In genomic region chr8:95539487-95539886, GRCm38 (mm10) we compare ENCODE assay signal across 30 mouse cellular contexts. TPM values are rescaled to one million over a fixed set of nuclear protein-coding genes. Genes with fewer than 3 reads are reported as not detected.
DNase-seq lines count a peak whose midpoint lies in the region; ATAC-seq and TF ChIP-seq lines count a peak whose summit lies in the region.
"Had no signal": no experiment of that assay in that cellular context is flagged by ENCODE, and none has a peak within 500 bp of the region (broad histone marks: within the 10 kb centered on the region; RNA-seq: fewer than 3 reads in every experiment).

No protein-coding gene starts in this region.

- 63% methylated on average over 5 of the region's 5 CpGs for WGBS in heart, postnatal 0 days

- no peak for TF ChIP-seq EP300 in heart, postnatal 0 days (IDR thresholded peaks at IDR 0.05; ENCODE audit: low read depth)
- TF ChIP-seq EP300 in MEL (IDR thresholded peaks at IDR 0.05; ENCODE audit: low read depth in 1 of 2, low read length in 2 of 2) = no peak

- TF ChIP-seq CTCF in heart, postnatal 0 days (IDR thresholded peaks at IDR 0.05; ENCODE audit: low read depth) = peak; percentile 25; the same call in 1 of the 2 replicates
- TF ChIP-seq CTCF in left cerebral cortex, adult 2 months (IDR thresholded peaks at IDR 0.05) = peak; percentile 64
- peak in 1 of 3 experiments; percentile 45; a peak in 2 of 6 replicates for TF ChIP-seq CTCF in MEL (IDR thresholded peaks at IDR 0.05 in 2 of 3, conservative IDR thresholded peaks at IDR 0.05 in 1 of 3; ENCODE audit: control insufficient read depth in 1 of 3, insufficient read depth in 1 of 3, low read depth in 2 of 3, low read length in 3 of 3, poor library complexity in 1 of 3, severe bottlenecking in 1 of 3)
- 0 out of 2 replicates have a peak, but pooled peaks have one; percentile 6 for TF ChIP-seq CTCF in cortical plate, adult 2 months (IDR thresholded peaks at IDR 0.05; ENCODE audit: extremely low read depth, insufficient read depth, low read length)

- peak; percentile 38 for TF ChIP-seq RAD21 in MEL (IDR thresholded peaks at IDR 0.05; ENCODE audit: low read depth, low read length)

- H3K27ac ChIP-seq in heart, postnatal 0 days (ENCODE audit: low read depth) = no peak overlapping the region
- H3K27ac ChIP-seq in left cerebral cortex, adult 2 months = no peak overlapping the region
- H3K27ac ChIP-seq in MEL (ENCODE audit: control insufficient read depth, low read depth, low read length) = no peak overlapping the region
- no peak overlapping the region for H3K27ac ChIP-seq in cortical plate, adult 2 months (ENCODE audit: insufficient read depth, low read length)
- H3K27ac ChIP-seq: embryonic facial prominence, embryonic 15.5 days; hindbrain, embryonic 12.5 days; kidney, embryonic 15.5 days; liver, embryonic 13.5 days had no signal

- H3K27me3 ChIP-seq in heart, postnatal 0 days (ENCODE audit: control insufficient read depth, insufficient read depth, low read length) = no peaks in the 10 kb centered on the region
- H3K27me3 ChIP-seq in MEL (ENCODE audit: control insufficient read depth in 1 of 2, insufficient read depth in 2 of 2, low read length in 2 of 2) = peaks cover 0 to under 1% of the 10 kb centered on the region in 2 experiments; a peak in 2 of 4 replicates
- H3K27me3 ChIP-seq: embryonic facial prominence, embryonic 15.5 days; hindbrain, embryonic 12.5 days; kidney, embryonic 15.5 days; liver, embryonic 13.5 days had no signal

- no peak overlapping the region for H3K9ac ChIP-seq in heart, postnatal 0 days (replicated peaks; ENCODE audit: low read depth, low read length)
- H3K9ac ChIP-seq in MEL (ENCODE audit: control insufficient read depth, low read depth, low read length, poor library complexity, severe bottlenecking) = no peak overlapping the region
- H3K9ac ChIP-seq: embryonic facial prominence, embryonic 15.5 days; hindbrain, embryonic 12.5 days; kidney, embryonic 15.5 days; liver, embryonic 13.5 days; lung, embryonic 14.5 days had no signal

- intact Hi-C loops in left cerebral cortex, adult 2 months (cut with DNase I) = loop anchor here (10.0 kb wide), 2 partner anchors 55 to 285 kb away; no protein-coding TSS in a partner anchor
- intact Hi-C loops in left cerebral cortex, postnatal 4 days (cut with DNase I) = loop anchor here (5.0 kb wide), 1 partner anchor 52 kb away; no protein-coding TSS in a partner anchor

- no peaks in the 10 kb centered on the region for H3K36me3 ChIP-seq in heart, postnatal 0 days (replicated peaks; ENCODE audit: control insufficient read depth, insufficient read depth, low read length)
- H3K36me3 ChIP-seq in MEL (ENCODE audit: control insufficient read depth in 1 of 2, insufficient read depth in 2 of 2, low read length in 2 of 2) = no peaks in the 10 kb centered on the region
- H3K36me3 ChIP-seq: embryonic facial prominence, embryonic 15.5 days; hindbrain, embryonic 12.5 days; kidney, embryonic 15.5 days; liver, embryonic 13.5 days had no signal

- H3K4me1 ChIP-seq in heart, postnatal 0 days (ENCODE audit: control insufficient read depth, insufficient read depth) = no peaks in the 10 kb centered on the region
- H3K4me1 ChIP-seq in MEL (ENCODE audit: control insufficient read depth in 1 of 2, insufficient read depth in 2 of 2, low read length in 2 of 2) = 0 out of 4 replicates have a peak, but pooled peaks cover 0 to 2% of the 10 kb centered on the region in 2 experiments
- no peaks in the 10 kb centered on the region for H3K4me1 ChIP-seq in cortical plate, adult 2 months (ENCODE audit: control insufficient read depth, insufficient read depth, low read length)
- H3K4me1 ChIP-seq: embryonic facial prominence, embryonic 15.5 days; hindbrain, embryonic 12.5 days; liver, embryonic 13.5 days had no signal

- no peaks in the 10 kb centered on the region for H3K9me3 ChIP-seq in heart, postnatal 0 days (replicated peaks; ENCODE audit: control insufficient read depth, low read length)
- H3K9me3 ChIP-seq in MEL (replicated peaks; ENCODE audit: insufficient read depth, low read length) = no peaks in the 10 kb centered on the region
- H3K9me3 ChIP-seq: embryonic facial prominence, embryonic 15.5 days; kidney, embryonic 15.5 days; liver, embryonic 13.5 days had no signal

- no peak for TF ChIP-seq POLR2A in MEL (IDR thresholded peaks at IDR 0.05; ENCODE audit: control insufficient read depth in 1 of 2, insufficient read depth in 1 of 2, low read depth in 1 of 2, low read length in 2 of 2, poor library complexity in 1 of 2)
- TF ChIP-seq POLR2A in cortical plate, adult 2 months (IDR thresholded peaks at IDR 0.05; ENCODE audit: extremely low read depth, insufficient read depth, low read length) = no peak

- DNase-seq in heart, postnatal 0 days (ENCODE audit: low spot score) = no peak
- no peak for DNase-seq in heart, adult 18-20 months
- DNase-seq in left cerebral cortex, adult 2 months (ENCODE audit: extremely low spot score in 1 of 2, low spot score in 2 of 2) = no peak
- DNase-seq in left cerebral cortex, postnatal 4 days = no peak
- peak; percentile 12 for DNase-seq in MEL (ENCODE audit: low read depth, low spot score)
- no peak for DNase-seq in Muller cell, postnatal 12 days (ENCODE audit: inconsistent ontology term)
- DNase-seq: adrenal gland, adult 8-10 months; cerebellum, adult 11-12 months; cerebellum, postnatal 25 days; gastrocnemius, postnatal 25 days; heart, postnatal 14 days; liver, embryonic 13.5 days; lung, embryonic 14.5 days; lung, postnatal 4 days; right cerebral cortex, postnatal 14 days; spleen, adult 18-20 months; thymus, adult 18-20 months; thymus, postnatal 4 days had no signal

- no peak overlapping the region for H3K4me3 ChIP-seq in heart, postnatal 0 days (ENCODE audit: low read depth, low read length)
- no peak overlapping the region for H3K4me3 ChIP-seq in left cerebral cortex, adult 2 months
- H3K4me3 ChIP-seq in MEL (ENCODE audit: control insufficient read depth in 1 of 2, insufficient read depth in 1 of 2, low read depth in 2 of 2, low read length in 2 of 2) = no peak overlapping the region
- no peak overlapping the region for H3K4me3 ChIP-seq in cortical plate, adult 2 months (ENCODE audit: insufficient read depth, low read length)
- H3K4me3 ChIP-seq: embryonic facial prominence, embryonic 15.5 days; hindbrain, embryonic 12.5 days; kidney, embryonic 15.5 days; liver, embryonic 13.5 days had no signal

- H3K79me2 ChIP-seq in MEL (ENCODE audit: control insufficient read depth, insufficient read depth, low read length, poor library complexity) = no peaks in the 10 kb centered on the region

- ATAC-seq in heart, postnatal 0 days (ENCODE audit: insufficient read depth, low read depth) = no peak

- H3K4me2 ChIP-seq in heart, postnatal 0 days (ENCODE audit: low read depth, low read length) = no peak overlapping the region
- H3K4me2 ChIP-seq: embryonic facial prominence, embryonic 15.5 days; heart, embryonic 11.5 days; hindbrain, embryonic 12.5 days; kidney, embryonic 15.5 days; liver, embryonic 13.5 days; lung, embryonic 14.5 days; midbrain, embryonic 11.5 days had no signal

TF ChIP-seq in MEL, 35 proteins besides CTCF, POLR2A, EP300 and RAD21:
- no peak for TF ChIP-seq ZKSCAN1 (IDR thresholded peaks at IDR 0.05; ENCODE audit: low read depth, low read length)
- TF ChIP-seq SMC3 (IDR thresholded peaks at IDR 0.05; ENCODE audit: low read depth, low read length) = peak; percentile 33
TF ChIP-seq in MEL: peak in this region for 1.

RNA-seq across cellular contexts. Expression of gene Ccdc113, which starts 5.6 kb away (rescaled TPM):
- total RNA-seq in heart, postnatal 0 days (2014; rRNA removed; ENCODE audit: low replicate concordance) = 0.34 and 2.0 TPM in 2 replicates
- polyA plus RNA-seq in heart, postnatal 0 days (2015; fragmentation: Nextera tagmentation; extraction: Ambion mirVana) = 1.6 TPM in 2 replicates
- under 1 TPM in 1 of 2 experiments, not detected in 1; 0.23 TPM for total RNA-seq in heart, adult 18-20 months (2021)
- total RNA-seq in left cerebral cortex, adult 2 months (2021) = 1 to 10 TPM; 3.3 to 3.4 TPM
- total RNA-seq in left cerebral cortex, postnatal 4 days (2021) = 1 to 10 TPM in 1 of 2 experiments, under 1 TPM in 1; 0.60 to 1.0 TPM
- total RNA-seq in MEL (2012; rRNA removed) = not detected in 2 replicates
- polyA plus RNA-seq in MEL (2012; ENCODE audit: insufficient read depth in 1 of 2, insufficient read length in 2 of 2, low read depth in 1 of 2, low replicate concordance in 2 of 2, missing spikeins in 1 of 2) = not detected
- 3.6 TPM in 2 replicates for polyA plus RNA-seq in cortical plate, adult 2 months (2012; rRNA removed)
- total RNA-seq: gastrocnemius, postnatal 25 days; heart, postnatal 14 days had no signal
- polyA plus RNA-seq: limb, embryonic 11.5 days; liver, embryonic 13.5 days; midbrain, embryonic 11.5 days; stomach, embryonic 14.5 days had no signal

RNA-seq across cellular contexts. Expression of gene Prss54, which starts 36.7 kb away (rescaled TPM):
- not detected in 2 replicates for total RNA-seq in heart, postnatal 0 days (2014; rRNA removed; ENCODE audit: low replicate concordance)
- polyA plus RNA-seq in heart, postnatal 0 days (2015; fragmentation: Nextera tagmentation; extraction: Ambion mirVana) = not detected in 2 replicates
- total RNA-seq in heart, adult 18-20 months (2021) = not detected
- total RNA-seq in left cerebral cortex, adult 2 months (2021) = under 1 TPM in 1 of 2 experiments, not detected in 1; 0.30 TPM
- not detected for total RNA-seq in left cerebral cortex, postnatal 4 days (2021)
- total RNA-seq in MEL (2012; rRNA removed) = not detected in 2 replicates
- polyA plus RNA-seq in MEL (2012; ENCODE audit: insufficient read depth in 1 of 2, insufficient read length in 2 of 2, low read depth in 1 of 2, low replicate concordance in 2 of 2, missing spikeins in 1 of 2) = not detected
- polyA plus RNA-seq in cortical plate, adult 2 months (2012; rRNA removed) = 0.19 TPM in 2 replicates
- total RNA-seq: adrenal gland, adult 8-10 months; gastrocnemius, postnatal 25 days; heart, postnatal 14 days; layer of hippocampus, adult 18-20 months; left cerebral cortex, adult 18-20 months had no signal
- polyA plus RNA-seq: embryonic facial prominence, embryonic 15.5 days; heart, embryonic 11.5 days; hindbrain, embryonic 12.5 days; intestine, embryonic 14.5 days; kidney, embryonic 15.5 days; limb, embryonic 11.5 days; liver, embryonic 13.5 days; lung, embryonic 14.5 days; midbrain, embryonic 11.5 days; neural tube, embryonic 14.5 days; stomach, embryonic 14.5 days had no signal

RNA-seq across cellular contexts. Expression of gene Csnk2a2, which starts 49.6 kb away (rescaled TPM):
- 25.0 and 27.6 TPM in 2 replicates for total RNA-seq in heart, postnatal 0 days (2014; rRNA removed; ENCODE audit: low replicate concordance)
- 5.3 and 6.2 TPM in 2 replicates for polyA plus RNA-seq in heart, postnatal 0 days (2015; fragmentation: Nextera tagmentation; extraction: Ambion mirVana)
- total RNA-seq in heart, adult 18-20 months (2021) = 10 to 100 TPM; 30.2 to 34.7 TPM
- 10 to 100 TPM; 71.6 to 86.2 TPM for total RNA-seq in left cerebral cortex, adult 2 months (2021)
- 10 to 100 TPM; 81.1 to 93.5 TPM for total RNA-seq in left cerebral cortex, postnatal 4 days (2021)
- 42.3 and 44.0 TPM in 2 replicates for total RNA-seq in MEL (2012; rRNA removed)
- polyA plus RNA-seq in MEL (2012; ENCODE audit: insufficient read depth in 1 of 2, insufficient read length in 2 of 2, low read depth in 1 of 2, low replicate concordance in 2 of 2, missing spikeins in 1 of 2) = 100 to 1,000 TPM in 1 of 2 experiments, not detected in 1; 121 TPM
- polyA plus RNA-seq in cortical plate, adult 2 months (2012; rRNA removed) = 51.3 and 56.8 TPM in 2 replicates
